Mouse (Mus musculus) limb, embryonic 12.5 days (tissue): Measurements from ENCODE around the gene Surf6. TPM values are rescaled to one million over a fixed set of nuclear protein-coding genes. Genes with fewer than 3 reads are reported as not detected.

Experiments used
- ATAC-seq: fragments of 200-750 bp; cut with Nextera tagmentation; 2 replicates; pipeline ENCODE4 v1.8.0; 2017; ENCODE audit warnings: low read depth, moderate TSS enrichment; ENCODE audit not compliant: insufficient number of reproducible peaks, insufficient read depth, low FRiP score, low TSS enrichment
- H3K27ac ChIP-seq: fragments of 300-500 bp; sonication (generic); 2 replicates; pipeline ENCODE4 v1.5.1; 2016; ENCODE audit warnings: mild to moderate bottlenecking, moderate library complexity
- H3K27me3 ChIP-seq: fragments of 300-500 bp; sonication (generic); 2 replicates; pipeline ENCODE4 v1.6.1; 2016; ENCODE audit warnings: mild to moderate bottlenecking, moderate library complexity
- H3K36me3 ChIP-seq: fragments of 300-500 bp; sonication (generic); 2 replicates; pipeline ENCODE4 v1.6.1; 2016; ENCODE audit warnings: mild to moderate bottlenecking, moderate library complexity
- H3K4me1 ChIP-seq: fragments of 300-500 bp; sonication (generic); replicated peaks from 2 replicates; pipeline ENCODE4 v1.6.1; 2016
- H3K4me2 ChIP-seq: fragments of 300-500 bp; sonication (generic); 2 replicates; pipeline ENCODE4 v1.6.1; 2016; ENCODE audit warnings: mild to moderate bottlenecking, moderate library complexity
- H3K4me3 ChIP-seq: fragments of 300-500 bp; sonication (generic); replicated peaks from 2 replicates; pipeline ENCODE4 v1.5.1; 2016; ENCODE audit warnings: mild to moderate bottlenecking
- H3K9ac ChIP-seq: fragments of 300-500 bp; sonication (generic); replicated peaks from 2 replicates; pipeline ENCODE4 v1.6.1; 2016; ENCODE audit warnings: mild to moderate bottlenecking, moderate library complexity
- H3K9me3 ChIP-seq: fragments of 300-500 bp; sonication (generic); 2 replicates; pipeline ENCODE4 v1.6.1; 2016; ENCODE audit warnings: mild to moderate bottlenecking, moderate library complexity
- WGBS: fragments of 180-500 bp; shearing (Covaris S2); methylation state at CpG from one replicate; pipeline ENCODE4 v1.1.7; 2016; 5-methylcytosine and 5-hydroxymethylcytosine counted together
- polyA plus RNA-seq: library from polyadenylated mRNA; unstranded; fragments of >200 nt; fragmentation: Nextera tagmentation; extraction: Ambion mirVana; gene quantifications from 2 replicates; pipeline ENCODE4 v1.2.1, GENCODE M21; 2016

Gene Surf6
- polyA plus RNA-seq, 1 experiment from 2014 or later = 33.5 TPM

DNA sequence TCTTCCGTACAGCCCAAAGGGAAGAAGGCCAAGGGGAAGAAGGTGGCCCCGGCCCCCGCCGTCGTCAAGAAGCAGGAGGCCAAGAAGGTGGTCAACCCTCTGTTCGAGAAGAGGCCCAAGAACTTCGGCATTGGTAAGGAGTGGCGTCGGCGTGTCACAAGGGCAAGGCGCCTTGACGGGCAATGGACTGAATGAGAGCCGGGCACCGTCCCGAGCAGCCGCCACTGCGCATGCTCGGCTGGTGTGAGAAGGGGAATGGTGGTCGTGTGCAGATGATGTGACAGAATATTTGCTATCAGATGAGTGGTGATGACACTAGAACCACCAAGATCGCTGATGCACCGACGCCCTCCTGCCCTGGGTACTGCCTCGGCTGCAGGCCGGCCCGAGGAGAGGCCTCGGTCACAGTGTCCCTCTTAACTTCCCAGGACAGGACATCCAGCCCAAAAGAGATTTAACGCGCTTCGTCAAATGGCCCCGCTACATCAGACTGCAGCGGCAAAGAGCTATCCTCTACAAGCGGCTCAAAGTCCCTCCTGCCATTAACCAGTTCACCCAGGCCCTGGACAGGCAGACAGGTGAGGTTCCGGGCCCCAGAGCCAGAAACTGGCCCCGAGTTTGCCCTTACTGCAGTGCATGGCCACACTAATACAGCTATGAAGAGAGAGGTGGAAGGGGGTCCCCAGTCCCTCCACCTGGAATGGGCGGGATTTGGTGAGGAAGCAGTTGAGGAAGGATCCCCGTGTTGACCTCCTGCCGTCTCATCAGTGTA lies 8.5 kb upstream of the Surf6 start:
- Histone ChIP-seq H3K9ac (peak overlapping the region; percentile 97), H3K36me3 (peaks cover 62% of the 10 kb centered on the region), H3K27ac (peak overlapping the region; percentile 95), H3K4me3 (peak overlapping the region; percentile 85), H3K27me3 (no peaks in the 10 kb centered on the region), H3K9me3 (no peaks in the 10 kb centered on the region), H3K4me1 (peaks cover 45% of the 10 kb centered on the region), H3K4me2 (peak overlapping the region; percentile 100)
- WGBS = under 1% methylated on average over 37 of the region's 37 CpGs
- no peak for ATAC-seq

DNA sequence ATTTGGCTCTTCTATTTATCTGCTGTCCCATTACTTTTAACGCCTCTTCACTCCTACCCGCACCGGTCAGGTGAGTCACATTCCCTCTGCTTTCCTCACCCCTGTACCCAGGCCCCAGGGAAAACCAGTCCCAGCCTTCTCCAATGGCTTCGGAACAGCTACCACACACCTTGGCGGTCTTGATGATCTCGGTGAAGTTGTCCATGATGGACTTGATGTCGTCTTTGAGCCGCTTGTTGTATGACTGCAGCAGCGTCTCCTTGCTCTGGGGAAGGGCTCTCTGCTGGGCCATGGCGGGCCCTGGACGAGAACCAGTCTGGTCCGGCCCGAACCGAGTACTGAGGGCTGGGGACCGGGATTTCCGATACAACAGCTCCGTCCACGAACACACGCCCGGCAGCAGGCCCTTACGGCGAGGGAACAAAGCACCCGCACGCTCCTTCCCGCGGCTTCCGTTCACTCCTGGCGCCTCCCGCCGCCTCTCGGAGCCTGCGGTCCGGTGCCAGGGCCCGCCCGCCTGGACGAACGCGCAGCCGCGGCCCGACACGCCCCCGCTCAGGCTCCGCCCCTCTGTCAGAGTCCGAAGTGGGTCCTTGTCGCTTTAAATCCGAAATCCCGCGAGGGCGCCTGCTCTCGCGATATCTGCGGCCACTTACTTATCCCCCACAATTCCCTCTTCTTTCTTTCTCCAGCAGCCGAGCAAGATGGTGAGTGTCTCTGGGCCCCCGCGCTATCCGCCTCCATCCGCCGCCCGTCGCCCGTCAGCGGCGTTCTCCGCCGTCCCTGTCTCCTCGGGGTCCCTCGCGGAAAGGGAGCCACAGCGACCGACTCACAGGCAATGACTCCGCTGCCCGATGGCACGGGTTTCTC lies 7.7 kb upstream of the Surf6 start, which contains the start of the genes Med22 and Rpl7a:
Med22 (minus strand) TSS at position 554 of the 870 bp plus-strand sequence.
Rpl7a (plus strand) TSS at position 641 of the 870 bp plus-strand sequence.
- Histone ChIP-seq H3K4me3 (peak within 1 kb of the TSS; percentile 85), H3K27me3 (no peaks in the 10 kb centered on the region), H3K4me2 (peak within 1 kb of the TSS; percentile 100), H3K9me3 (no peaks in the 10 kb centered on the region), H3K4me1 (peaks cover 39% of the 10 kb centered on the region), H3K27ac (peak within 1 kb of the TSS; percentile 95), H3K9ac (peak within 1 kb of the TSS; percentile 97), H3K36me3 (peaks cover 70% of the 10 kb centered on the region)
- ATAC-seq = peak; percentile 84
- under 1% methylated on average over 74 of the region's 74 CpGs for WGBS

DNA sequence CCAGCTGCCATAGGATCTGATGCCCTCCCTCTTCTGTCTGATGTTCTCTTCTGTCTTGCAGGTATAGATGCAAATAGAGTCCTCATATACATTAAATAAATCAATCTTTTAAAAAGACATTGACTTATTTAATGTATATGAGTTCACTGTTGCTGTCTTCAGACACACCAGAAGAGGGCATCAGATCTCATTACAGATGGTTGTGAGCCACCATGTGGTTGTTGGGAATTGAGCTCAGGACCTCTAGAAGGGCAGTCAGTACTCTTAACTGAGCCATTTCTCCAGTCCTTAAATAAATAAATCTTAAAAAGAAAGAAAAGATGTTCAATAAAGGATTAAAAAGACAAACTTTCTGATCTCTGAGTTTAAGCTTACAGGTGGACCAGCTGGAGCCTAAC lies 6.7 kb upstream of the Surf6 start:
- Histone ChIP-seq H3K9me3 (no peaks in the 10 kb centered on the region), H3K27ac (peak overlapping the region; percentile 95; the same call in 1 of the 2 replicates), H3K36me3 (peaks cover 75% of the 10 kb centered on the region), H3K4me1 (peaks cover 31% of the 10 kb centered on the region), H3K4me3 (peak overlapping the region; percentile 85), H3K4me2 (peak overlapping the region; percentile 100), H3K9ac (peak overlapping the region; percentile 97), H3K27me3 (no peaks in the 10 kb centered on the region)
- no peak for ATAC-seq

DNA sequence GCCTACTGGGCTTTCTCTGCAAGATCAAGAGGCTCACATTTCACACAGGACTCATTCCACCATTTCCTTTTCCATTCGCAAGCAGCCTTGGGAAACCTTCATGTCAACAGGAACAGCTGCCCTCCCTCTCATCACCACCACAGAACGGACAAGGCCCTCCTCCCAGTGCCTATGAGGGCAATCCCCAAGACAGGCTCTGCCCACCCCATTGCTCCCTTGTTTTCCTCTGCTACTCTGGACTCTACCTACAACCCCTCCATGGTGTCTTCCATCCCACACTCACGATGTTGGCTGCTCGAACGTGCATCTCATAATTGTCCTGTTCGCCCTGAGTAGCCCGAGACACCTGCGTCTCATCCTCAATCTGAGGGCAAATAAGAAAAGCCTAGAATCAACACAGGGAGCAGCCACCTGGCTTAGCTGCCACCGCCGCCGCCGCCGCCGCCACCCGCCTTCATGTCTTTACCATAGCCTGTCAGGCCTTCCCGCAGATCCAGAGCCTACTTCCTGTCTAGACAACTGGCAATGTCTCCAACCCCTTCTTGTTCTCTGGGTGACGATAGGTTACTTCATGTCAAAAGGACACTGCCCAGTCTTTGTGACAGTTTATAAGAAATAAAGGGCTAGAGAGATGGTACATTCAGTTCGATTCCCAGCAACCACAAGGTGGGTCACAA lies 6.2 kb upstream of the Surf6 start:
- Histone ChIP-seq H3K27ac (no peak overlapping the region), H3K4me1 (peaks cover 34% of the 10 kb centered on the region), H3K36me3 (peaks cover 75% of the 10 kb centered on the region), H3K9ac (peak overlapping the region; percentile 55; the same call in 1 of the 2 replicates), H3K4me3 (peak overlapping the region; percentile 85), H3K9me3 (no peaks in the 10 kb centered on the region), H3K27me3 (no peaks in the 10 kb centered on the region), H3K4me2 (peak overlapping the region; percentile 100)
- ATAC-seq = no peak
- WGBS = 84% methylated on average over 18 of the region's 18 CpGs

DNA sequence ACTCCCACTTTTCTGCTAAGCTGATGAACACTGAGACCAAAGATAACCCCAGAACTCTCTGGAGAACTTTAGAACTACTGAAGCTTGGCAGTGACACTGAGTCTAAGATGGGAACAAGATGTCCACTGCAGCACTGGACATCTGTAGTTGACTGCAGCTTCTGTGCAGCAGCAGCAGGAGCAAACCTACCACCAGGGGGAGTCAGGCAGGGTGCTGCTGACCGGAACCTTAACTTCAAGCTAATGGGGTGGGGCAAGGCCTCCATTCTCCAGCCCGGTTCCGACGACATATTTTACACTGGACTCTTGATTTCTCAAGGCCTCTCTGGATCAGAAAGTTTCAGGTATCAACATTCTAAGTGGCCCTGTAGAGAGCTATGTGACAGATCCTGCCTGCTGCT lies 4.4 kb upstream of the Surf6 start:
- H3K27me3 ChIP-seq = no peaks in the 10 kb centered on the region

DNA sequence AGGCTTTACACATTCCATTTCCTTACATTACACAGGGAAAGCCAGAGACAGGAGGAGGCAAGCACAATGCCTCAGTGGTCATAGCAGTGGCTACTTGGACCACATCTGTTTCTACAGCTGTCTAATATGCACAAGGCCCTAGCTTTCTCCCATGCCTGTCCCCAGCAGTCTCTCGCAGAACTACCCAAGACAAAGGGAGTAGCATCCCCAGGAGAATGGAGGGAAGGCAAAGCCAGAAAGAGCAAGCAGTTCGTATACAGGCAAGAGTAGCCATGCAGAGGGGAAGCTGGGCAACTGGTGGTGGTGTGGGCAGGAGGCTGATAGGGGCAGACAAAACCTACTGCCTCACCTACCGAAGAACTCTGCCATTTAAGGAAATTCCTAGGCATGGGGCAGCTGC lies 3.8 kb upstream of the Surf6 start:
- no peak for ATAC-seq
- WGBS = 92% methylated on average over 3 of the region's 3 CpGs
- Histone ChIP-seq H3K27ac (no peak overlapping the region), H3K9me3 (no peaks in the 10 kb centered on the region), H3K4me3 (no peak overlapping the region), H3K36me3 (peaks cover 50% of the 10 kb centered on the region), H3K4me1 (peaks cover 31% of the 10 kb centered on the region), H3K4me2 (no peak overlapping the region), H3K27me3 (no peaks in the 10 kb centered on the region), H3K9ac (0 out of 2 replicates have a peak overlapping the region, but pooled peaks have one; percentile 12)

More for the DNA sequence above, 4.4 kb upstream of the Surf6 start:
- Histone ChIP-seq H3K36me3 (peaks cover 57% of the 10 kb centered on the region), H3K9me3 (no peaks in the 10 kb centered on the region), H3K27ac (no peak overlapping the region), H3K4me3 (no peak overlapping the region), H3K4me1 (peaks cover 30% of the 10 kb centered on the region), H3K4me2 (no peak overlapping the region), H3K9ac (no peak overlapping the region)
- no peak for ATAC-seq
- 76% methylated on average over 4 of the region's 4 CpGs for WGBS

DNA sequence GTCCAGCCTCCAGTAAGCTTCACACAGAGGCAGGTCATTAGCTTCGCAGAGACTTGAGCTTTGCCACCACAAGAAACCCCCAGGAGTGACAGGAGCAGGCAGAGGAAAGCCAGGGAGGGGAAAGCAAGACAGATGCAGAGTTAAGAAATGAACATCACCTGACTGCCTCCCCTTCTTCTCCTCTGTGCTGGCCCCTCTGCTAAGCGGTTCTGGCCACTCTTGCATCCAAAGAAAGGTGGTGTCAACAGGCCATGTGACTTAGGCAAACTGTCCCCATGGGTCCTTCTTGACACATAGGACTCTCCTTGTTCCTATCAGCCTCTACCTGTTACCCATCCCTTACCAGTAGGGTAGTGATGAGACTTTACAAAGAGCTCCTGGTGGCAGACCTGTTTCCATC lies 3.3 kb upstream of the Surf6 start:
- Histone ChIP-seq H3K36me3 (peaks cover 48% of the 10 kb centered on the region), H3K4me1 (peaks cover 34% of the 10 kb centered on the region)
- 100% methylated on average over 2 of the region's 2 CpGs for WGBS

DNA sequence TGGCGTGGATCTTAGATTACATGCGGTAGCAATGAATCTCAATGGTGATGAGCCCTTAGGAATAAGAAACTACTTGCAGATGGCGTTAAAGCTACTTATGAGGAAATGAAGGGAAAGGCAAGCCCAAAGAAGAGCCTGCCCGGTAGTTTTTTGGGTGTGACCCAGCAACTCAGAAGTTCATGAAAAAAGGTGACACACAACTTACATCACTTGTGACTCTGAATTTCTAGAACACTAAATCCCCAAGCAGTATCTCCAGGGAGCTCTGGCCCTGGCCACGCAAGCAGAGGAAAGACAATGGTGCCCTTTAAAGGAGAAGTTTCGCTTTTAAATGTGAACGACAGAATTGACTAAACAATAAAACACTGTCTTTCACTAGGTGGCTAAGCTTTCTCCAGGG lies 632 bp upstream of the Surf6 start:
- ATAC-seq = no peak
- 12% methylated on average over 7 of the region's 7 CpGs for WGBS

More for the DNA sequence above, 3.3 kb upstream of the Surf6 start:
- H3K4me2 ChIP-seq = no peak overlapping the region
- no peak overlapping the region for H3K4me3 ChIP-seq
- H3K9ac ChIP-seq = no peak overlapping the region
- H3K9me3 ChIP-seq = no peaks in the 10 kb centered on the region
- ATAC-seq = no peak
- no peak overlapping the region for H3K27ac ChIP-seq
- no peaks in the 10 kb centered on the region for H3K27me3 ChIP-seq

DNA sequence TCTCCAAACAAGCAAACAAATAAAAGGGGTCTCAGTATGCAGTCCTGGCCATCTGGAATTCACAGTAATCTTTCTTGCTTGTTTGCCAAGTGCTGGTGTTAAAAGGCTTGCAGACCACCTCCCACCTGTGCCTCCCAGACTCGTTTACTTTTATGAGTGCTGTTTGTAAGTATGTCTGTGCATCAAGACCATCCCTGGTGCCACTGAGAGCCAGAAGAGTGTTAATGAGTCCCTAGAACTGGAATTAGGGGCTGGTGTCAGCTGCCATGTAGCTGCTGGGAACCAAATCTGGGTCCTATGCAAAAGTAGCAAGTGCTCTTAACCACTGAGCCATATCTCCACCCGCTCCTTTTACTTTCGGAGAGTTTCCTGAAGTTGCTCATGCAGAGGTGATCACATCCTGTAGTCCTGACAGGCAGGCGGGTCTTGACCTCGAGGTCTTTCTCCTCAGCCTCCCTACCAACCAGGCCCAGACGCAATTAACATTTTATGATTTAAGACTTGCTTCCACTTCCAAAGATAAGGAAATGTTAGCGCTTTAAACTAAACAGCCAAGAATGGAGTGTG lies 762 bp downstream of the Surf6 start:
- ATAC-seq = no peak
- H3K27me3 ChIP-seq = no peaks in the 10 kb centered on the region
- H3K4me1 ChIP-seq = peaks cover 18% of the 10 kb centered on the region
- H3K9me3 ChIP-seq = no peaks in the 10 kb centered on the region
- H3K9ac ChIP-seq = peak overlapping the region; percentile 72
- H3K27ac ChIP-seq = no peak overlapping the region
- 4% methylated on average over 7 of the region's 7 CpGs for WGBS
- peak overlapping the region; percentile 80 for H3K4me3 ChIP-seq
- H3K36me3 ChIP-seq = peaks cover 68% of the 10 kb centered on the region
- peak overlapping the region; percentile 80 for H3K4me2 ChIP-seq

More for the DNA sequence above, 632 bp upstream of the Surf6 start:
- no peaks in the 10 kb centered on the region for H3K27me3 ChIP-seq
- no peaks in the 10 kb centered on the region for H3K9me3 ChIP-seq
- H3K4me1 ChIP-seq = peaks cover 20% of the 10 kb centered on the region
- H3K9ac ChIP-seq = peak overlapping the region; percentile 72
- H3K27ac ChIP-seq = peak overlapping the region; percentile 87
- H3K4me2 ChIP-seq = peak overlapping the region; percentile 80
- H3K4me3 ChIP-seq = peak overlapping the region; percentile 80
- peaks cover 68% of the 10 kb centered on the region for H3K36me3 ChIP-seq

DNA sequence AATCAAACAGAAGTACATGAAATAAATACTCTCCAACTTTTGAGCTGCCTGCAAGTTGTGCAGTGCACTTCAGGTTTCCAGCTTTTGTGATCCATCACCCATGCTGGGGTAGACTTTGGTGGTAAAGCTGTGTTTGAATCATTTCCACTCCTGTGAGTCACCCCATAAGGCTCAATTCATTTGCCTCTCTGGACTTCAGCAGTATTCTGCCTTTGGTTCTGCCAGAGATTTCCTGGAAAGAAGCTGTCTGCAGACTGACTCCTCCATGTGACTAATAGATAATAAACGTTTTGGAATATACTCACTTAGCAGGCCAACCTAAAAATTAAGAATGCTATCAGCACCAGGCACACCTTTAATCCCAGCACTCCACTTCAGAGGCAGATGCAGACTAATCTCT lies 1.9 kb downstream of the Surf6 start:
- no peak overlapping the region for H3K9ac ChIP-seq
- H3K36me3 ChIP-seq = peaks cover 68% of the 10 kb centered on the region
- H3K4me3 ChIP-seq = 0 out of 2 replicates have a peak overlapping the region, but pooled peaks have one; percentile 2
- no peaks in the 10 kb centered on the region for H3K9me3 ChIP-seq
- H3K4me2 ChIP-seq = no peak overlapping the region
- WGBS = 66% methylated on average over 1 of the region's 1 CpGs
- H3K27me3 ChIP-seq = no peaks in the 10 kb centered on the region
- H3K27ac ChIP-seq = no peak overlapping the region
- no peak for ATAC-seq
- peaks cover 18% of the 10 kb centered on the region for H3K4me1 ChIP-seq
